Mouse (Mus musculus) heart, embryonic 16.5 days (tissue): ENCODE data around the gene Ccl27b. TPM values are rescaled to one million over a fixed set of nuclear protein-coding genes. Genes with fewer than 3 reads are reported as not detected.
"Not testable (repeated sequence)": the region's sequence is repeated elsewhere in the genome, so short reads cannot be mapped to it uniquely, and the experiment has no call there.

Experiments
- ATAC-seq: fragments of 200-750 bp; cut with Nextera tagmentation; replicated peaks from 2 replicates; pipeline ENCODE4 v1.8.0; 2017; ENCODE audit warnings: moderate number of reproducible peaks; ENCODE audit not compliant: insufficient read depth, low FRiP score; ENCODE audit errors: extremely low read depth
- H3K27ac ChIP-seq: fragments of 300-500 bp; sonication (generic); 2 replicates; pipeline ENCODE4 v1.5.1; 2014; ENCODE audit warnings: mild to moderate bottlenecking, low read length, control low read depth, moderate library complexity
- H3K27me3 ChIP-seq: fragments of 300-500 bp; sonication (generic); 2 replicates; pipeline ENCODE4 v1.6.1; 2014; ENCODE audit warnings: low read length, mixed read lengths; ENCODE audit not compliant: control insufficient read depth, insufficient read depth
- H3K36me3 ChIP-seq: fragments of 300-500 bp; sonication (generic); 2 replicates; pipeline ENCODE4 v1.6.1; 2014; ENCODE audit not compliant: control insufficient read depth, insufficient read depth
- H3K4me1 ChIP-seq: fragments of 300-500 bp; sonication (generic); 2 replicates; pipeline ENCODE4 v1.6.1; 2014; ENCODE audit warnings: low read length, mixed read lengths; ENCODE audit not compliant: control insufficient read depth, insufficient read depth
- H3K4me2 ChIP-seq: fragments of 300-500 bp; sonication (generic); 2 replicates; pipeline ENCODE4 v1.6.1; 2014; ENCODE audit warnings: low read depth, mild to moderate bottlenecking, control low read depth, low read length
- H3K4me3 ChIP-seq: fragments of 300-500 bp; sonication (generic); 2 replicates; pipeline ENCODE4 v1.5.1; 2014; ENCODE audit warnings: mild to moderate bottlenecking, control low read depth, low read length
- H3K9ac ChIP-seq: fragments of 300-500 bp; sonication (generic); 2 replicates; pipeline ENCODE4 v1.6.1; 2014; ENCODE audit warnings: low read length, control low read depth
- H3K9me3 ChIP-seq: fragments of 300-500 bp; sonication (generic); replicated peaks from 2 replicates; pipeline ENCODE4 v1.6.1; 2016; ENCODE audit warnings: low read length; ENCODE audit not compliant: control insufficient read depth
- WGBS: fragments of 180-500 bp; shearing (Covaris S2); extraction: QIAGEN DNeasy Blood & Tissue Kit; methylation state at CpG from one replicate; pipeline ENCODE4 v1.1.7; 2014; 5-methylcytosine and 5-hydroxymethylcytosine counted together
- polyA plus RNA-seq: library from polyadenylated mRNA; unstranded; fragments of >200 nt; fragmentation: Nextera tagmentation; extraction: Ambion mirVana; gene quantifications from 2 replicates; pipeline ENCODE4 v1.2.1, GENCODE M21; 2015

The Ccl27b gene
- not detected in 2 replicates for polyA plus RNA-seq

- H3K9ac ChIP-seq, H3K9me3 ChIP-seq, H3K4me2 ChIP-seq, ATAC-seq, H3K36me3 ChIP-seq, H3K4me3 ChIP-seq, H3K27ac ChIP-seq, H3K27me3 ChIP-seq, H3K4me1 ChIP-seq: not testable (repeated sequence)
- WGBS: no CpG with 5 or more reads among the region's 9 CpGs
These were observed at the start of gene Ccl27b for GRCm38 (mm10) chr4:42654951-42655350. Ccl27b (plus strand) TSS chr4:42655251.

DNA sequence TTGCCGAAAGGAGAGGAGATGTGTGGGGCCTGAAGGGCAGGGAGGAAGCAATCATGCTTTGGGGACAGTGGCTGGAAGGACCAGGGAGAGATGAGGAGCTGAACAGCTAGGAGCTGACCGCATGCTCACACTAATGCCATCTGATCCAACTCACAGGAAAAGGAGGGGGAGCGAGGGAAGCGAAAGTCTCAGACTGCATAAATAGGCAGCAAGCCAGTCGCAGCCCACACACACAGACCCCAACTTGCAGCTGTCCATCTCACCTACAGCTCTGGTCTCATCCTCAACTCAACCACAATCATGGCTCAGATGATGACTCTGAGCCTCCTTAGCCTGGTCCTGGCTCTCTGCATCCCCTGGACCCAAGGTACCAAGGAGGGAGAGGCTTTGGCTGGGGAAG, 43.2 kb upstream of the Ccl27b start, which contains the start of gene Gm10591:
Gene Gm10591, plus strand, starts transcription at position 301 of the 400 bp plus-strand sequence.
- no CpG with 5 or more reads among the region's 5 CpGs for WGBS
- H3K36me3 ChIP-seq, H3K9me3 ChIP-seq, H3K27me3 ChIP-seq, H3K9ac ChIP-seq, H3K4me3 ChIP-seq, H3K4me1 ChIP-seq, ATAC-seq, H3K4me2 ChIP-seq, H3K27ac ChIP-seq: not testable (repeated sequence)

DNA sequence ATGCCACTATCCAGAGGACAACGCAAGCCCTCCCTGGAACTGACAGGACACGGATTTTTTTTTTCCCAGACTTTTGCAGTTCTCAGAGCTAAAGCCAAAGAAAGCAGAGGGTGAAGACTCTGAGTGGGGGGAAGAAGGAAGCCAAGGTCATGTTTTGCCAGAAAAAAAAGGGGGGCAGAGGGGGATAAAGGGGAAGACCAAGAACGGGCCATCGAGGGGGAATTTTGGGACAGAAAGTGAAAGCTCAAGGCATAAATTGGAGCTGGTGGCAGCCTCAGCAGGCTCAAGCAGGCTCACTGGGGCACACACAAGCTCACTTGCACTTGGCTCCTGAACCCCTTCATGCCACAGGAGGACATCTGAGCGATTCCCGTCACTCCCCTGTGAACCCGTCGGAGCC, 25.6 kb upstream of the Ccl27b start, which contains the start of gene Gm2564:
Gene Gm2564, plus strand, starts transcription at position 301 of the 400 bp plus-strand sequence.
- H3K4me1 ChIP-seq, ATAC-seq, H3K4me3 ChIP-seq, H3K27ac ChIP-seq, H3K36me3 ChIP-seq, H3K4me2 ChIP-seq, H3K27me3 ChIP-seq, H3K9me3 ChIP-seq, H3K9ac ChIP-seq: not testable (repeated sequence)
- no CpG with 5 or more reads among the region's 8 CpGs for WGBS

- not testable (repeated sequence) for H3K4me2 ChIP-seq, H3K9me3 ChIP-seq, ATAC-seq, H3K4me3 ChIP-seq, H3K4me1 ChIP-seq, H3K36me3 ChIP-seq, H3K9ac ChIP-seq, H3K27me3 ChIP-seq, H3K27ac ChIP-seq
- WGBS: no CpG with 5 or more reads among the region's 3 CpGs
These were observed 6.7 kb downstream of the Ccl27b start, which contains the start of gene Il11ra2 for GRCm38 (mm10) chr4:42661793-42662192. Il11ra2 (minus strand) TSS chr4:42661893.

GRCm38 (mm10) chr4:42675415-42675814, 20.4 kb downstream of the Ccl27b start:
- H3K4me2 ChIP-seq, H3K9me3 ChIP-seq, ATAC-seq, H3K27ac ChIP-seq, H3K36me3 ChIP-seq, H3K27me3 ChIP-seq, H3K4me3 ChIP-seq, H3K4me1 ChIP-seq, H3K9ac ChIP-seq: not testable (repeated sequence)
- WGBS: no CpG with 5 or more reads among the region's 4 CpGs

DNA sequence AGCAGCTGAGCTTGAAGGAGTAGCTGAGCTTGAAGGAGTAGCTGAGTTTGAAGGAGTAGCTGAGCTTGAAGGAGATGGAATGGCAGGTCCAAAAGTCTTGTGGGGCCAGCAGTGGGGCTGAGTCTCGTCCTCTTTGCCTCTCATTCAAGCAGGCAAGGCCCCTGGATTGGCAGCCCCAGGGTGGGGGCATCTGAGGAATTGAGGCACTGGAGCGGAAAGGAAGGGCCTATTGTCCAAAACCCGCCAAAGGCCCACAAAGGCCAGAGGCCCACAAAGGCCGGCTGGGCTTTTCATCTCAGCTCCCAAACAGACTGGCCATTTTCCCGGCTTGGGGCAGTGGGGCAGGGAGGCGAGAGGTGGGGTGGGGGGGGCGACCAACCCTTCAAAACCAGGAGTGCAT, 24.3 kb downstream of the Ccl27b start:
- not testable (repeated sequence) for H3K4me3 ChIP-seq, H3K36me3 ChIP-seq, H3K27me3 ChIP-seq, H3K9me3 ChIP-seq, H3K4me2 ChIP-seq, H3K9ac ChIP-seq, ATAC-seq, H3K4me1 ChIP-seq, H3K27ac ChIP-seq
- no CpG with 5 or more reads among the region's 7 CpGs for WGBS

- not testable (repeated sequence) for H3K27me3 ChIP-seq, H3K36me3 ChIP-seq, H3K27ac ChIP-seq, H3K9ac ChIP-seq, H3K9me3 ChIP-seq, H3K4me2 ChIP-seq, ATAC-seq, H3K4me1 ChIP-seq, H3K4me3 ChIP-seq
- WGBS: no CpG with 5 or more reads among the region's 32 CpGs
These were observed 25.6 kb downstream of the Ccl27b start for GRCm38 (mm10) chr4:42680374-42681356.

GRCm38 (mm10) chr4:42681473-42682182, 26.6 kb downstream of the Ccl27b start:
- H3K36me3 ChIP-seq, H3K27ac ChIP-seq, H3K9ac ChIP-seq, H3K9me3 ChIP-seq, ATAC-seq, H3K4me1 ChIP-seq, H3K27me3 ChIP-seq, H3K4me3 ChIP-seq, H3K4me2 ChIP-seq: not testable (repeated sequence)
- WGBS: no CpG with 5 or more reads among the region's 66 CpGs

- ATAC-seq, H3K9me3 ChIP-seq: not testable (repeated sequence)
- WGBS: no CpG with 5 or more reads among the region's 18 CpGs
These were observed 27.1 kb downstream of the Ccl27b start for GRCm38 (mm10) chr4:42682183-42682524.

More at GRCm38 (mm10) chr4:42682183-42682524, 27.1 kb downstream of the Ccl27b start:
- not testable (repeated sequence) for H3K27ac ChIP-seq, H3K36me3 ChIP-seq, H3K9ac ChIP-seq, H3K4me1 ChIP-seq, H3K4me3 ChIP-seq, H3K27me3 ChIP-seq, H3K4me2 ChIP-seq
